Mouse (Mus musculus) adrenal gland, postnatal 25 days (tissue): ENCODE measurements around the gene Zbtb5. TPM values are rescaled to one million over a fixed set of nuclear protein-coding genes. Genes with fewer than 3 reads are reported as not detected.
"Not testable (repeated sequence)": the region's sequence is repeated elsewhere in the genome, so short reads cannot be mapped to it uniquely, and the experiment has no call there.

Experiments
- DNase-seq: peaks from one replicate; pipeline ENCODE4 v3.0.0; 2021; ENCODE audit warnings: mixed read lengths
- long read RNA-seq: library from polyadenylated mRNA; stranded (forward); transcript quantifications from one replicate; pipeline ENCODE4 v2.0.0, GENCODE M21; 2021
- total RNA-seq: library from RNA; stranded (reverse); gene quantifications from 2 replicates; pipeline ENCODE4 v1.2.3, GENCODE M21; 2021

Gene Zbtb5
- 12.8 and 15.3 TPM in 2 replicates for total RNA-seq
- long read RNA-seq, full-length matches to known transcripts = 13 of 26 reads
- long read RNA-seq, partial matches to known transcripts = 0 of 26 reads
- long read RNA-seq, other reads (novel, unspliced or antisense) = 13 of 26 reads

GRCm38 (mm10) chr4:45012105-45012975 is at the start of gene Zbtb5:
Gene Zbtb5, minus strand, starts transcription at chr4:45012412.
- peak; percentile 95 for DNase-seq

DNA sequence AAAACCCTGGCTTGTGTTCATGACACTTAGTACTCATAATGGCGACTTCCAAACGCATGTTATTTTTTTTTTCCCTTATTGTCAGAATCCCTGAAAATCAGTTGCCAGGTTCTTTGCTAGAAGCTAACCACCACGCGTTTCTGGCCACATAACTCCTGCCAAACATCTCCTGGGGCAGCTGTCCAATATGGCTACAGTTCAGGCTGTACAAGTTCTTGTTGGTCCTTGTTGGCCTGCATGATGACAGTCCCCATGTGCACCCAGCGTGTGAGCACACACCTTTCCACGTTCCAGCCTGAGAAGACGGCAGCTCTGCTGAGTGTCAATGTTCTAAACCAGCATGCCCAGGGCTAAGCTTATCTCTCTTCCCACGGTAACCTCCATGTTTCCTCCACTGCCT is 43.2 kb upstream of the Zbtb5 start:
- no peak for DNase-seq

- no peak for DNase-seq
Observed at GRCm38 (mm10) chr4:45054862-45055261, 42.6 kb upstream of the Zbtb5 start.

- DNase-seq = no peak
Observed at GRCm38 (mm10) chr4:45047956-45048355, 35.7 kb upstream of the Zbtb5 start.

DNA sequence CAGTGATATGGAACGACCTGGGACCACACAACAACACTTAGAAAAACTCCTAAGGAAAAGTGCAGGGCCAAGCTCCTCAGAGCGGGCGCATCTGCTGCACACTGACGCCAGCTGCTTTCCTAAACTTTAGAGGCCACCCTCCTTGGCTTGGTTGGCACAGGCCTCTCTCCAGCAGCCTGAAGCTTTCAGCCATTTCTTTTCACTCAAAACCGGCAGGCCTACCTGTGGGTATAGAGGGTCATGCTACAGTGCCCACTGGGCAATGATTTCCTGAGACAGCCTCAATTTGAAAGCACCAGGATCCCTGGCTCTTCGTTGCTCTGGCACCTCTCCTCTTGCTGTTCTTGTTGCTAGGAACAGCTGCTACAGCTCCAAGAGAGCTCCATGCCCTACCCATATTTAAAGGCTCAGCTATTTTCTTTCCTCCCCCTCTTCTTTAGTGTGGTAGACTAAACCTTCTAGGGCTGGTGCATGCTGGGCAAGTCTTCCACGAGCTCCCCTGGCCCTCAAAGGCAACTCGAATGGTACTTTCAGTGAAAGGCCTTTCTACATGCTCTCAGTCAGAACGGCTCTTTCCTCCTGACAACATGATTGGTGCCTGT is 35.2 kb upstream of the Zbtb5 start:
- no peak for DNase-seq

DNA sequence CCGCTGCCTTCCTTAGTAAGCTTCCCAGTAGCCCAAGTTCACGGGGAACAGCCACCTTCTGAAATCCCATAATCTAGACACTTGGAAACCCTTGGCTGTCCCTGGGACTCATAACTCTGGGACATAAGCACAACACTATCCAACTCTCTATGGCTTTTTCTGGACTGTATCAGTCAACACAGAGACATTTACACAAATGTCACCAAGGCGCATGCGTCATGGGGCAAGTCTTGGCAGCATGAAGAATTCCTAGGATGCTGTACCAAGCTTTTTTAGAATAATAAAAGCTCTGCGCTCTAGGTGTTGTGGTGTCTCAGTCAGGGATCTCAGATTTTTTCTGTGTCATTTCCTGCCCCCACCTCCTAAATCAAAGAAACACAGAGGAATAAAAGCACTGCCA is 34.5 kb upstream of the Zbtb5 start:
- no peak for DNase-seq

- no peak for DNase-seq
Observed at GRCm38 (mm10) chr4:45040795-45041194, 28.6 kb upstream of the Zbtb5 start.

GRCm38 (mm10) chr4:45039546-45039945 is 27.3 kb upstream of the Zbtb5 start:
- DNase-seq = not testable (repeated sequence)

DNA sequence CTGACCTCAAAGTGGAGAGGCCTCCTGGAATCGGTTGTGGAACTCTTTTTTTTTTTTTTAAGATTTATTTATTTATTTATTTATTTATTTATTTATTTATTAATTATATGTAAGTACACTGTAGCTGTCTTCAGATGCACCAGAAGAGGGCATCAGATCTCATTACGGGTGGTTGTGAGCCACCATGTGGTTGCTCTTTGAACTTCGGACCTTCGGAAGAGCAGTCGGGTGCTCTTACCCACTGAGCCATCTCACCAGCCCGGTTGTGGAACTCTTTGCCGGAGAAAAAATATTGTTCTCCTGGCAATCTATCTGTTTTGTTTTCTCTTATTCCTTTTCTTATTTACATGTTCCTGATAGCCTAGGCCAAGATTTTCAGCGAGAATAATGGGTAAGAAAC is 26.7 kb upstream of the Zbtb5 start:
- not testable (repeated sequence) for DNase-seq

- DNase-seq = no peak
Observed at GRCm38 (mm10) chr4:45037455-45038410, 25.5 kb upstream of the Zbtb5 start.

DNA sequence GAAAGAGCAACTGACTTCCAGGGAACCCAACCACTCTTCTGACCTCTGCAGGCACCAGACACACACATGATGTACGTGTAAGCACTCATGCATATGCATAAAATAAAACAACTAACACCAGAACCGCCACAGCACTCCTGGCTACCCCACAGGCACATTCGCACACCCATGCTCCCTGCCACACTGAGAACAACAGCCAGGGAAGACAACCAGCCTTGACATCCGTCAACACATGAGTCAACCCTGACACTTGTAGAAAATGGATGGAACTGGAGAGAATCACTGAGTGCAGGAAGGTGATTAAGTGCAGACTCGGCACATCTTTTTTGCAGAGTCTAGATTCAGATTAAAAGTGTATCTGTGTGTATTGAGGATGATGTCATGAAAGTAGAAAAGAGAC is 24.4 kb upstream of the Zbtb5 start:
- no peak for DNase-seq

- no peak for DNase-seq
Observed at GRCm38 (mm10) chr4:45036048-45036447, 23.8 kb upstream of the Zbtb5 start.

GRCm38 (mm10) chr4:45034693-45035628 is 22.7 kb upstream of the Zbtb5 start:
- peak; percentile 72 for DNase-seq

- no peak for DNase-seq
Observed at GRCm38 (mm10) chr4:45032586-45032985, 20.4 kb upstream of the Zbtb5 start.

- DNase-seq = no peak
Observed at GRCm38 (mm10) chr4:45026459-45026858, 14.2 kb upstream of the Zbtb5 start.

DNA sequence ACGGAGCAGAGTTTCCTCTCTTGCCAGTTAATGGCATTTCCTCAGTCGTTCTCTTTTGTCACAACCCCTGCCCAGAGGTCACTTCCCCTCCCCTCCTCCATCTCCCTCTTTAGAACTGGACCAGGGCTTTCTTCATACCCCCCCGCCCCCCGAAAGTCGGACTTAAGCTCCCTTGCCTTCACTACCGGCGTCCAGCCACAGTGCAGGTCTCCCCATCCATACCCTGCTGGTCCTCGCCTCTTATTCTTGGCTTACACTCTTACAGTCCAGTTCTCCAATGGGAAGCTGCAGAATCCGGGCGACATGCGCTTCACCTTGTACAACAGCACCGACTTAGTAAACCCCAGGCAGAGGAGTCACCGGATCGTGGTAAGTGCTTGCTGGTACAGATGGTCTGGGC is 6.8 kb upstream of the Zbtb5 start:
- no peak for DNase-seq

DNA sequence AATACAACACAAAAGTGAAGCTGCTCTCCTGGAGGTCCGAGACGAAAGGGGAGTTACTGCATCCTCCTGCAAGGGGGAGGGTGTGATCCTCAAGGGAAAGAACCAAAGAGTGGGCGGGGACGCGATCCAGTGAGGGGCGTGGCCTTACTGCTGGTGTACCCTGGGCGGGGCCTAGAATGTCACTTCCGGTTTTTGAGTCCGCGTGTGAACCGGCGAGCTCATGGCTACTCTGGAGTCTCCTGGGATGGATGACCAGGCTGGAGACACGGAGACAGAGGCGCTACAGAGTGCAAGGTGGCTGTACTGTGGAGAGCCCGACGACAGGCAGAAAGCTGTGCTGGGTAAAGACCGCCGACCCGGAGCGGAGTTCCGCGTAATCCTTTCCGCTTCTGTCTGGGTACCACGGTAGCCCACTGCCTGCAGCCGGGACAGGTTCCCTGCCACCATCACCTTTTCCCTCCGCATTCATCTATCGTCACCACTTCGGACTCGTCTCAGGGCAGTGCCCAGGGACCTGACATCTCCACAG is 6.3 kb upstream of the Zbtb5 start, which contains the start of gene Polr1e:
Gene Polr1e, plus strand, starts transcription at position 132 of the 529 bp plus-strand sequence.
- DNase-seq = peak; percentile 92

DNA sequence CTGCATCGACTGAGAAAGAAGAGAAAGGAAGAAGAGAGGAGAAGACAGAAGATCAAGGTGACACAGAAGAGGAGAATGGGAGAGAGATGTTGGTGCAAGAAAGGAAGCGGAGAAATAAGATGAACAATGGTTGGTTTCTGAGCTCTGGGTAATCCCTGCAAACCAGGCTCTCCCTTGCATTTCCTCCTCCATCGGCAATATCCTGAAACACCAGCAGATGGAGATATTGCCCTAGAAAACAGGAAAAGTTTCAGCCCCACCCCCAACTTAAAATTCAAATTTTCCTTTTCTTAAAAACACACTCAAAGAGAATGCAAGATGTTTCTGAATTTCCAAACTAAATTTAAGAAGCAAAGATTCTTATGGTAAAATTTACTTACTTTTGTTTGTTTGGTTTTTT is 3.4 kb upstream of the Zbtb5 start:
- DNase-seq = no peak

DNA sequence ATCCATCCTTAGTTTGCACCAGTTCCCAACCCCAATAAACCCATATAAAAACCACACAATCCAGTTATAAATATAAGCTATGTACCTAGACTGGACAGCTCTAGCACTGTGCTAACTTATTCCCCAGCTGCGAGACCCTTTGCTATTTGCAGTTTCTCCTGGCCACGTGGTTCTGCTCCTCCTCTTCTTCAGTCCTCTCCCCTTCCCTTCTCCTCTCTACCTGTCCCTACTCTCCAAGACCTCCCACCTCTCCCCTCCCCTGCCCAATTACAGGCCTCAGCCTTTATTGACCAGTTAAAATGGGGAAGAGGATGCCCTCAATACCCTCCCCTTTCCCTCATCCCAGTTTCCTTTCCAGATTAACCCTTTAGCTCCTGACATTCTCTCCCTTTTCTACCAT is 1.3 kb upstream of the Zbtb5 start:
- no peak for DNase-seq

GRCm38 (mm10) chr4:45013031-45013431 is 819 bp upstream of the Zbtb5 start:
- DNase-seq = no peak

DNA sequence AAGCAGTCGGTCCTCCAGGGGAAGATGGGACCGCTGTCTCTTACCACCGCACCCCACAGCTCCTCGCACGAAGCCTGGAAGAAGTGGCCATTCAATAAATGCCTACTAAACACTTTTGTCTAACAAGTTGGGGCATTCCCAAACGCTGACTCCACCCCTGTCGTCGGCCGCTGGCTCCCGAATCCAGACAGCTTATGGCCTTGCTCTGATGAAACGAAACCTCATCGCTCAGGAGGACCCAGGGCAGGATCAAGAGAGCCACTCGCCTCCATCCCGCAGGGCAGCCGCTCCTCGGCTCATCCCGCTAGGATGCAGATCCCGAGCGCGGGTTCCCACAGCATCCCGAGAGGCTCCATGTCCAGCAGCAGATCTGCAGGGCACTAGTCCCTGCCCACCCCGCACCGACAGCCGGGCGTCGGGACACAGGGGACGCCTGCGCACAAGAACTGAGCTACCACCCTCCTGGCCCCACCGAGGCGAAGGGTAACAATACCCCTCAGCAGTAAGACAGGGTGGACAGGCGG is 569 bp downstream of the Zbtb5 start:
- DNase-seq = peak; percentile 76
